Mouse (Mus musculus): ENCODE results near the gene Rgs2. TPM values are rescaled to one million over a fixed set of nuclear protein-coding genes. Genes with fewer than 3 reads are reported as not detected.

Gene Rgs2
- polyA plus RNA-seq, 1 experiment from 2014 or later, result 85.8 TPM

- 70% methylated on average over 2 of the region's 2 CpGs for WGBS
- no peak overlapping the region for H3K4me2 ChIP-seq (ENCODE audit: low read depth, low read length)
- no peaks in the 10 kb centered on the region for H3K36me3 ChIP-seq (ENCODE audit: control insufficient read depth, insufficient read depth, low read length)
- H3K27ac ChIP-seq (ENCODE audit: low read length), result no peak overlapping the region
- no peaks in the 10 kb centered on the region for H3K4me1 ChIP-seq (ENCODE audit: control insufficient read depth, insufficient read depth, low read length)
- no peak overlapping the region for H3K9ac ChIP-seq (ENCODE audit: low read length)
- no peaks in the 10 kb centered on the region for H3K27me3 ChIP-seq (ENCODE audit: control insufficient read depth, insufficient read depth, low read length)
- ATAC-seq (ENCODE audit: insufficient read depth, low FRiP score), result no peak
- H3K4me3 ChIP-seq (replicated peaks; ENCODE audit: low read length), result no peak overlapping the region
- no peaks in the 10 kb centered on the region for H3K9me3 ChIP-seq (replicated peaks; ENCODE audit: control insufficient read depth, low read length)
Observed at GRCm38 (mm10) chr1:143992528-143992927, 11.4 kb downstream of the Rgs2 start.

- H3K4me3 ChIP-seq (replicated peaks; ENCODE audit: low read length), result no peak overlapping the region
- 34% methylated on average over 5 of the region's 5 CpGs for WGBS
- H3K9me3 ChIP-seq (replicated peaks; ENCODE audit: control insufficient read depth, low read length), result no peaks in the 10 kb centered on the region
- no peak for ATAC-seq (ENCODE audit: insufficient read depth, low FRiP score)
- no peak overlapping the region for H3K27ac ChIP-seq (ENCODE audit: low read length)
- H3K4me2 ChIP-seq (ENCODE audit: low read depth, low read length), result no peak overlapping the region
- H3K36me3 ChIP-seq (ENCODE audit: control insufficient read depth, insufficient read depth, low read length), result no peaks in the 10 kb centered on the region
- H3K9ac ChIP-seq (ENCODE audit: low read length), result no peak overlapping the region
- no peaks in the 10 kb centered on the region for H3K4me1 ChIP-seq (ENCODE audit: control insufficient read depth, insufficient read depth, low read length)
- no peaks in the 10 kb centered on the region for H3K27me3 ChIP-seq (ENCODE audit: control insufficient read depth, insufficient read depth, low read length)
Observed at GRCm38 (mm10) chr1:143990263-143990662, 13.7 kb downstream of the Rgs2 start.

- no peaks in the 10 kb centered on the region for H3K36me3 ChIP-seq (ENCODE audit: control insufficient read depth, insufficient read depth, low read length)
- no peak overlapping the region for H3K27ac ChIP-seq (ENCODE audit: low read length)
- H3K4me2 ChIP-seq (ENCODE audit: low read depth, low read length), result no peak overlapping the region
Observed at GRCm38 (mm10) chr1:143989773-143990172, 14.2 kb downstream of the Rgs2 start.

DNA sequence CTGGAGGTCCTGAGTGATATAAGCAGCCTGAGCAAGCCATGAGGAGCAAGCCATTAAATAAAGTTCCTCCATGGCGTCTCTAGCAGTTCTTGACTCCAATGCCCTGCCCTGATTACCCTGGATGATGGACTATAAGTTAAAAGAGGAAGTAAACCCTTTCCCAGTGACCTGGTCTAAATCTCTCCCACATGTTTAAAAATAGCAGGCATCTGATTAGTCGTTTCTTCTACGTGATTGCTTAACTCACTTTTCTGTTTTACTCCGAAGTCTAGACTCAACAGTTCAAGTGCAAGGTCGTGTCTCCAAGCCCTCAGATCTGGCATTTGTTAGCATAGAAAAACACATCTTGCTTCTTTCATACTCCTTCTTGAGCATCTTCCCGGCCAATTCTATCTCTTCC is 15.2 kb downstream of the Rgs2 start:
- no peak for ATAC-seq (ENCODE audit: insufficient read depth, low FRiP score)
- Histone ChIP-seq H3K36me3 (ENCODE audit: control insufficient read depth, insufficient read depth, low read length) (no peaks in the 10 kb centered on the region), H3K4me3 (replicated peaks; ENCODE audit: low read length) (no peak overlapping the region), H3K4me1 (ENCODE audit: control insufficient read depth, insufficient read depth, low read length) (no peaks in the 10 kb centered on the region), H3K9ac (ENCODE audit: low read length) (no peak overlapping the region), H3K27me3 (ENCODE audit: control insufficient read depth, insufficient read depth, low read length) (no peaks in the 10 kb centered on the region), H3K9me3 (replicated peaks; ENCODE audit: control insufficient read depth, low read length) (no peaks in the 10 kb centered on the region), H3K27ac (ENCODE audit: low read length) (no peak overlapping the region), H3K4me2 (ENCODE audit: low read depth, low read length) (no peak overlapping the region)
- WGBS, result 55% methylated on average over 6 of the region's 6 CpGs

More at GRCm38 (mm10) chr1:143989773-143990172, 14.2 kb downstream of the Rgs2 start:
- WGBS, result 40% methylated on average over 5 of the region's 5 CpGs
- ATAC-seq (ENCODE audit: insufficient read depth, low FRiP score), result no peak
- Histone ChIP-seq H3K9me3 (replicated peaks; ENCODE audit: control insufficient read depth, low read length) (no peaks in the 10 kb centered on the region), H3K4me1 (ENCODE audit: control insufficient read depth, insufficient read depth, low read length) (no peaks in the 10 kb centered on the region), H3K4me3 (replicated peaks; ENCODE audit: low read length) (no peak overlapping the region), H3K27me3 (ENCODE audit: control insufficient read depth, insufficient read depth, low read length) (no peaks in the 10 kb centered on the region), H3K9ac (ENCODE audit: low read length) (no peak overlapping the region)

DNA sequence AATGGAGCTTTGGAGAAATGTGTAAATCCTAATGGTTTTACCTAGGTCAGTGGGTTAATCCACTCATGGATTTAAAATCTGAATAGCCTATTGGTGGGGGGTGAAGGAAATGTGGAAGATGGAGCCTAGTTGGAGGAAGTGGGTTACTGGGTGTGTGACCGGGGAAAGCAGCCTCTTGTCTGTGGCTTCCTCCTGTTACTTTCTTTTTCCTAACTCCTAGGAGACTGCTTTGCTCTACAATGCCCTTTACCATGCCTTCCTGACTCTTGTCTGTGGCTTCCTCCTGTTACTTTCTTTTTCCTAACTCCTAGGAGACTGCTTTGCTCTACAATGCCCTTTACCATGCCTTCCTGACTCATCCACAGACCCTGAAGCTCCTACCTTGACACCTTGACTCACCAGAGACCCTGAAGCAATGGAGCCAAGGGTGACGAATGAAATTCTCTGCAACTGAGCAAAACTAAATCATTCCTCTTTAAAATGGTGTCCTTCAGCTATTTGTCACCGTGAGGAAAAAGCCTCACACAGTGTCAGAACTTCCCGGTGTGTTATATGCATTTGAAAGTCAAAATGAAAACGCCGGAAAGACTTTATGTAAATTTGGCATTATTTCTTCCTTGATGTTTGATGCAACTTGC is 18.9 kb downstream of the Rgs2 start:
- Histone ChIP-seq H3K4me1 (ENCODE audit: control insufficient read depth, insufficient read depth, low read length) (no peaks in the 10 kb centered on the region), H3K9ac (ENCODE audit: low read length) (no peak overlapping the region), H3K36me3 (ENCODE audit: control insufficient read depth, insufficient read depth, low read length) (no peaks in the 10 kb centered on the region), H3K4me2 (ENCODE audit: low read depth, low read length) (no peak overlapping the region), H3K27me3 (ENCODE audit: control insufficient read depth, insufficient read depth, low read length) (no peaks in the 10 kb centered on the region), H3K9me3 (replicated peaks; ENCODE audit: control insufficient read depth, low read length) (no peaks in the 10 kb centered on the region), H3K27ac (ENCODE audit: low read length) (no peak overlapping the region), H3K4me3 (replicated peaks; ENCODE audit: low read length) (no peak overlapping the region)
- ATAC-seq (ENCODE audit: insufficient read depth, low FRiP score), result no peak
- 83% methylated on average over 6 of the region's 6 CpGs for WGBS

DNA sequence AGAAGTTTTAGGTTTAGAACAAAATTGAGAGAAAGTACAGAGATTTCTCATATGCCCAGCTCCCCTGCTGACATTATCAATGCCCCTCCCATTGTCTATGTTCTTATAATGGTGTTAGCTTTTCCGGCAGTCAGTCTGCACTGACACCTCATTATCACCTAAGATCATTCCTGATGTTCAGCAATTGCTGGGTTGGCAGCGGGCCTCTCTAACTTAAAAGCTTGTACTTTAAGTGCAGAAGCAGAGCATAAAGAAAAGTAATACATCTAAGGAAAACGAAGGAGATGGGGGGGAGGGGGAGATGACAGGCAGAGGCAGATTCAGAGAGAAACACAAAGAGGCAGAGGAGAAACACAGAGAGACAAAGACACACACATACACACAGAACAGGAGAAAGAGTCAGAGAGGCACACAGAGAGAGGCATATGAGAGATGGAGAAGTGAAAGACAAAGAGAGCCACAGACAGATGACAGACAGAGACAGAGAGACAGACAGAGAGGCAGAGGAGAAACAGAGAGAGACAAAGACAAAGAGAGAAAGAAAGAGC is 21.1 kb downstream of the Rgs2 start:
- no peaks in the 10 kb centered on the region for H3K4me1 ChIP-seq (ENCODE audit: control insufficient read depth, insufficient read depth, low read length)
- H3K27ac ChIP-seq (ENCODE audit: low read length), result no peak overlapping the region
- no peaks in the 10 kb centered on the region for H3K36me3 ChIP-seq (ENCODE audit: control insufficient read depth, insufficient read depth, low read length)
- H3K9me3 ChIP-seq (replicated peaks; ENCODE audit: control insufficient read depth, low read length), result no peaks in the 10 kb centered on the region
- H3K4me3 ChIP-seq (replicated peaks; ENCODE audit: low read length), result no peak overlapping the region
- no peak overlapping the region for H3K4me2 ChIP-seq (ENCODE audit: low read depth, low read length)
- no peak overlapping the region for H3K9ac ChIP-seq (ENCODE audit: low read length)
- no peaks in the 10 kb centered on the region for H3K27me3 ChIP-seq (ENCODE audit: control insufficient read depth, insufficient read depth, low read length)
- whole genome bisulfite sequencing, result 32% methylated on average over 3 of the region's 3 CpGs
- ATAC-seq (ENCODE audit: insufficient read depth, low FRiP score), result no peak

GRCm38 (mm10) chr1:143982085-143982764 is 21.7 kb downstream of the Rgs2 start:
- no peak overlapping the region for H3K27ac ChIP-seq (ENCODE audit: low read length)
- no peaks in the 10 kb centered on the region for H3K9me3 ChIP-seq (replicated peaks; ENCODE audit: control insufficient read depth, low read length)
- ATAC-seq (ENCODE audit: insufficient read depth, low FRiP score), result no peak
- H3K4me3 ChIP-seq (replicated peaks; ENCODE audit: low read length), result no peak overlapping the region
- no peaks in the 10 kb centered on the region for H3K36me3 ChIP-seq (ENCODE audit: control insufficient read depth, insufficient read depth, low read length)
- no peaks in the 10 kb centered on the region for H3K4me1 ChIP-seq (ENCODE audit: control insufficient read depth, insufficient read depth, low read length)
- no peaks in the 10 kb centered on the region for H3K27me3 ChIP-seq (ENCODE audit: control insufficient read depth, insufficient read depth, low read length)
- WGBS, result 43% methylated on average over 2 of the region's 2 CpGs
- no peak overlapping the region for H3K4me2 ChIP-seq (ENCODE audit: low read depth, low read length)
- H3K9ac ChIP-seq (ENCODE audit: low read length), result no peak overlapping the region

DNA sequence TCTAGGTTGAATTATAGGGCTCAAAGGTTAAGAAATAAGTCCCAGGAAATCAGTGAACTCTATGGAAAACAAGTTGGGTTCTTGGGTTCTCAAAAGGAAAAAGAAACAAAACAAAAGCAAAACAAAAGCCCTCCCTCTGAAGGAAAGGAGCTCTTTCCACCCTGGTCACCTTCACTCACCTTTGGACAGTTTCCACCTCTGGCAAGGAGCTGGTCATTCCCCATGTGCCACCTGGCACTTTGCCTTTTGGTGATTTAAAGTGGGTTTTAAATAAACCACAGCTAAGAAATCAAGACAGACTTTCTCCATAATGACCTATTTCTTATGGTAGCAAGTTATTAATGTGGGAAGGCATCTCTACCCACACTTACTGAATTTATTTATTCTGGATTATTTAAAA is 23.1 kb downstream of the Rgs2 start:
- no peaks in the 10 kb centered on the region for H3K27me3 ChIP-seq (ENCODE audit: control insufficient read depth, insufficient read depth, low read length)
- H3K9ac ChIP-seq (ENCODE audit: low read length), result no peak overlapping the region
- no peak overlapping the region for H3K27ac ChIP-seq (ENCODE audit: low read length)
- ATAC-seq (ENCODE audit: insufficient read depth, low FRiP score), result no peak
- H3K36me3 ChIP-seq (ENCODE audit: control insufficient read depth, insufficient read depth, low read length), result no peaks in the 10 kb centered on the region
- no peaks in the 10 kb centered on the region for H3K4me1 ChIP-seq (ENCODE audit: control insufficient read depth, insufficient read depth, low read length)
- no peak overlapping the region for H3K4me2 ChIP-seq (ENCODE audit: low read depth, low read length)
- no peaks in the 10 kb centered on the region for H3K9me3 ChIP-seq (replicated peaks; ENCODE audit: control insufficient read depth, low read length)
- H3K4me3 ChIP-seq (replicated peaks; ENCODE audit: low read length), result no peak overlapping the region

DNA sequence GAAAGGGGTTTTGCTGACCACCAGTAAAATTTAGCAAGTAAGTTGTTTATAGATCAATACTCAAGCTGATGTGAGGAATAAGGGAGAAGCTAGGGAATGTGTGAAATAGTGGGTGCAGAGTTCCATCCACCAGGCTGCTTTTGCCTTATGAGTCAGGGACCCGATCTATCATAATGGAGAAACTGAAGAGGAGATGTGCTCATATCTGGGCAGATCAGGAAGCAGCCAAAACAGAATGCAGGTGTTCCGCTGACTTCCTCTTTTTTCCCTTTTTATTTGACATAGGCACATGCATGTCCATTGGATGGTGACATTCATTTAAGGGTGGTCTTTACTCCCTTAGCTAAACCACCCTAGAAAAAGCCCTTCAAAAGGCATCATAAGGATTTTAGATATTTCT is 29.3 kb downstream of the Rgs2 start:
- H3K36me3 ChIP-seq (ENCODE audit: control insufficient read depth, insufficient read depth, low read length), result no peaks in the 10 kb centered on the region
- no peak for ATAC-seq (ENCODE audit: insufficient read depth, low FRiP score)
- H3K4me3 ChIP-seq (replicated peaks; ENCODE audit: low read length), result no peak overlapping the region
- H3K9ac ChIP-seq (ENCODE audit: low read length), result no peak overlapping the region
- H3K9me3 ChIP-seq (replicated peaks; ENCODE audit: control insufficient read depth, low read length), result no peaks in the 10 kb centered on the region
- H3K27me3 ChIP-seq (ENCODE audit: control insufficient read depth, insufficient read depth, low read length), result no peaks in the 10 kb centered on the region
- H3K27ac ChIP-seq (ENCODE audit: low read length), result no peak overlapping the region
- WGBS, result 81% methylated on average over 2 of the region's 2 CpGs
- H3K4me1 ChIP-seq (ENCODE audit: control insufficient read depth, insufficient read depth, low read length), result no peaks in the 10 kb centered on the region
- H3K4me2 ChIP-seq (ENCODE audit: low read depth, low read length), result no peak overlapping the region

Measured in stomach, embryonic 16.5 days (tissue).